Comparison of ENCODE assay signal across 28 mouse cellular contexts in genomic region chr10:45925746-45926145, GRCm38 (mm10).
A peak's percentile ranks its signal among the peaks of the same experiment; 100 is the strongest.
DNase-seq lines count a peak whose midpoint lies in the region; ATAC-seq and TF ChIP-seq lines count a peak whose summit lies in the region.
"Had no signal": no experiment of that assay in that cellular context is flagged by ENCODE, and none has a peak within 500 bp of the region (broad histone marks: within the 10 kb centered on the region; RNA-seq: fewer than 3 reads in every experiment).

No protein-coding gene starts in this region.

- H3K4me1 ChIP-seq in liver, adult 2 months (ENCODE audit: control insufficient read depth, insufficient read depth, low read length) = no peaks in the 10 kb centered on the region
- H3K4me1 ChIP-seq: embryonic facial prominence, embryonic 10.5 days; embryonic facial prominence, embryonic 13.5 days; forebrain, embryonic 10.5 days; forebrain, embryonic 13.5 days; heart, embryonic 10.5 days; heart, embryonic 13.5 days; hindbrain, embryonic 12.5 days; hindbrain, embryonic 15.5 days; intestine, embryonic 15.5 days had no signal

- ATAC-seq in erythroblast, adult 5-6 weeks (replicated peaks; ENCODE audit: low FRiP score, poor library complexity, severe bottlenecking) = no peak
- ATAC-seq: CD4-positive, CD25-positive, alpha-beta regulatory T cell, adult 4 months; forebrain, embryonic 13.5 days; forebrain, embryonic 16.5 days; intestine, embryonic 15.5 days had no signal

- no peak for TF ChIP-seq POLR2A in liver, adult 2 months (IDR thresholded peaks at IDR 0.05; ENCODE audit: extremely low read depth, insufficient read depth, low read length)

- H3K27me3 ChIP-seq in liver, adult 2 months (ENCODE audit: control insufficient read depth, insufficient read depth, low read length) = no peaks in the 10 kb centered on the region
- H3K27me3 ChIP-seq: embryonic facial prominence, embryonic 13.5 days; forebrain, embryonic 13.5 days; heart, embryonic 13.5 days; hindbrain, embryonic 12.5 days; hindbrain, embryonic 15.5 days; intestine, embryonic 15.5 days had no signal

- H3K36me3 ChIP-seq in liver, adult 2 months (ENCODE audit: control insufficient read depth, insufficient read depth, low read length) = no peaks in the 10 kb centered on the region
- H3K36me3 ChIP-seq: embryonic facial prominence, embryonic 10.5 days; embryonic facial prominence, embryonic 13.5 days; forebrain, embryonic 10.5 days; heart, embryonic 10.5 days; heart, embryonic 13.5 days; hindbrain, embryonic 12.5 days; hindbrain, embryonic 15.5 days; intestine, embryonic 15.5 days had no signal

- no peak overlapping the region for H3K27ac ChIP-seq in liver, adult 2 months (replicated peaks; ENCODE audit: insufficient read depth, low read depth, low read length)
- H3K27ac ChIP-seq: embryonic facial prominence, embryonic 10.5 days; embryonic facial prominence, embryonic 13.5 days; forebrain, embryonic 10.5 days; forebrain, embryonic 13.5 days; heart, adult 2 months; heart, embryonic 10.5 days; heart, embryonic 13.5 days; hindbrain, embryonic 12.5 days; hindbrain, embryonic 15.5 days; intestine, embryonic 15.5 days had no signal

- TF ChIP-seq CTCF in liver, adult 2 months (IDR thresholded peaks at IDR 0.05; ENCODE audit: low read depth, low read length) = no peak

- H3K79me2 ChIP-seq in liver, adult 2 months (ENCODE audit: control insufficient read depth, insufficient read depth, low read length) = no peaks in the 10 kb centered on the region

- WGBS in liver, adult 2 months = 53% methylated on average over 1 of the region's 1 CpGs

- DNase-seq in cerebellum, adult 9-11 months = peak; percentile 5
- no peak for DNase-seq in cerebellum, adult 11-12 months
- peak; percentile 19 to 29 for DNase-seq in cerebellum, postnatal 25 days
- DNase-seq in cerebellum, adult 8-10 months = no peak
- peak; percentile 1 for DNase-seq in liver, adult 2 months (ENCODE audit: extremely low read depth, low read depth, low spot score)
- no peak for DNase-seq in liver
- DNase-seq in brain, adult 2 months (ENCODE audit: low read depth, low spot score) = peak; percentile 21
- DNase-seq: adrenal gland, adult 8-10 months; embryo, embryonic 11 days; gastrocnemius, postnatal 10 days; gastrocnemius, postnatal 36 days; heart, adult 2 months; heart, postnatal 14 days; heart, postnatal 4 days; kidney, adult 11 months; kidney, adult 8-10 months had no signal

- no peak overlapping the region for H3K4me3 ChIP-seq in liver, adult 2 months (ENCODE audit: insufficient read depth, low read depth, low read length)
- H3K4me3 ChIP-seq: embryonic facial prominence, embryonic 10.5 days; embryonic facial prominence, embryonic 13.5 days; forebrain, embryonic 10.5 days; forebrain, embryonic 13.5 days; heart, adult 2 months; heart, embryonic 10.5 days; heart, embryonic 13.5 days; hindbrain, embryonic 12.5 days; hindbrain, embryonic 15.5 days; intestine, embryonic 15.5 days had no signal

- no peak overlapping the region for H3K9ac ChIP-seq in liver, adult 2 months (ENCODE audit: low read depth, low read length)
- H3K9ac ChIP-seq: embryonic facial prominence, embryonic 13.5 days; forebrain, embryonic 13.5 days; heart, embryonic 13.5 days; hindbrain, embryonic 12.5 days; hindbrain, embryonic 15.5 days; intestine, embryonic 15.5 days had no signal

Comparison
In these comparisons a context has a peak if more than half of its experiments do, and no peak if none do; other contexts are left out.
1. DNase-seq: peak in cerebellum, adult 9-11 months (single experiment), cerebellum, postnatal 25 days (2 of 2), liver, adult 2 months (single experiment) and brain, adult 2 months (single experiment); none in cerebellum, adult 11-12 months (single experiment), cerebellum, adult 8-10 months (single experiment) and liver (single experiment).